Mouse (Mus musculus) thymus, postnatal 25 days (tissue): Measurements from ENCODE around the gene Card11.

Experiments
- DNase-seq: peaks from one replicate; pipeline ENCODE4 v3.0.0; 2022

The Card11 gene

DNA sequence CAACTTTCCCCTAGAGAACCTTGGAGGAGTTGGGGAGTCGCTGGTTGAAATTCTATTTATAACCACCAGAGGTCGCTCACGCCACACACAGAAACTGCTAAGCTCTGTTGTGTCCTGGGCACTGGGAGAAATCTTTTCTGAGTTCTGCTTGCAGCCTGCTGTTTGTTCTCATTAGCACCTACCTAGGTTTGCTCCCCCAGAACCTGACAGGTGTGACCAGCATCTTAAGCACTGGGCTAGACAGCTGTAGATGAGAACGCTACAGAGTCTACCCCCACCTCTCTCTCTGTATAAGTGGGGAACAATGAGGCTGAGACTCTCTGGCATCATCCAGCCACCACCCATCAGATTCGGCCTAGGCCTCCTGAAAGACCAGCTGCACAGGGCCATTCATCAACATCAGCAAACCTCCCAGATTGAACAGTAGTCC is 153.1 kb downstream of the Card11 start:
- peak; percentile 45 for DNase-seq

GRCm38 (mm10) chr5:140841942-140842341 is 158.4 kb downstream of the Card11 start:
- DNase-seq = no peak

DNA sequence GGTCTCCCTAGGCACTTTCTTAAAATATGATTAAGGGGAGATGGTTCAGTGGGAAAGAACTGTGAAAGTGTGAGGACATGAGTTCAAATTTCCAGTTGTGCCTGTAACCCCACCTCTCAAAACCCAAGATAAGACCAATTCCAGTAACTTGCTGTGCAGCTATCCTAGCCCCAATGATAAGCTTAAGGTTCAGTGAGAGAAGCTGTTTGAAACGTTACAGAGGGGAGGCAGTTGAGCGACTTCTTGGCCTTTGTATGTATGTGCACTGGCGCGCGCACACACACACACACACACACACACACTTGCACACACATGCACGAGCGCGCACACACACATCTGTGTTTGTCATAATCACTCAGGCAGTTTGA is 169.3 kb downstream of the Card11 start:
- DNase-seq = no peak

- DNase-seq = peak; percentile 98
These were observed 169.9 kb downstream of the Card11 start, which contains the start of gene Gna12 for GRCm38 (mm10) chr5:140830314-140831063. Gna12 (minus strand) TSS chr5:140830431.

- peak; percentile 39 for DNase-seq
These were observed 170.5 kb downstream of the Card11 start for GRCm38 (mm10) chr5:140829911-140830294.

GRCm38 (mm10) chr5:140829081-140829910 is 171.1 kb downstream of the Card11 start:
- no peak for DNase-seq

GRCm38 (mm10) chr5:140828363-140828762 is 172.0 kb downstream of the Card11 start:
- no peak for DNase-seq

DNA sequence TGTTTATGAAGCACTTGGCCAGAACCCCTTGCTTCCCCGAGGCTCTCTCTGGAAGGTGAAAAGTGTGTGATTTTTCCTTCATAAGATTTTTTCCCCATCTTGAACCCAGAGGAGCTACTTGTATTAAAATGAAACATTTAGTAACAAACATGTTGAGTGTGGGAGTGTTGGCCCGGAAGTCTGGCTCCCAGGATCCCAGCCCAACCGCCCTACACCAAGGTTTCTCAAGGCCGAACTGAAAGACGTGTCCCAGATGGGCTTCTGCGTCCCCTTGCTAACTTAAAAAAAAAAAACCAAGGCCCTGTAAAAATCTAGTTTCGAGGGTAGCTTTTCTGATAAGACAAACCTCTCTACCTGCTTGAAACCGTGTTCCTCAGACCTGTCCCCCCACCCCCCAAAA is 172.5 kb downstream of the Card11 start:
- no peak for DNase-seq

DNA sequence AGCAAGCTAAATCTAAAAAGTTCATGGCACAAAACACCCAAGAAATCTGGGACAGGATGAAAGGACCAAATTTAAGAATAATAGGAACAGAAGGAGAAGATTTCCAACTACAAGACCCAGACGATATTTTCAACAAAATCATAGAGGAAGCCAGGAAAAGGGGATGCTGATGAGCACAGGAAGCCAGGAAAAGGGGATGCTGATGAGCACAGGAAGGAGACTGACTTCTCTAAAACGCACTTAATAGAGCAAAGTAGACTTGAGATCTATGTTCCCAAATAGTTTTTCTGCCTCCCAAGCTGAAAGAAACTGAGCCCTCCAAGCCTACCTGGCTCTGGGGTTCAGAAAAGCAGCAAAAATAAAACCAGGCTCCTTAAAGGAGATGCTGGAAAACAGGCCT is 173.0 kb downstream of the Card11 start:
- DNase-seq = no peak

DNA sequence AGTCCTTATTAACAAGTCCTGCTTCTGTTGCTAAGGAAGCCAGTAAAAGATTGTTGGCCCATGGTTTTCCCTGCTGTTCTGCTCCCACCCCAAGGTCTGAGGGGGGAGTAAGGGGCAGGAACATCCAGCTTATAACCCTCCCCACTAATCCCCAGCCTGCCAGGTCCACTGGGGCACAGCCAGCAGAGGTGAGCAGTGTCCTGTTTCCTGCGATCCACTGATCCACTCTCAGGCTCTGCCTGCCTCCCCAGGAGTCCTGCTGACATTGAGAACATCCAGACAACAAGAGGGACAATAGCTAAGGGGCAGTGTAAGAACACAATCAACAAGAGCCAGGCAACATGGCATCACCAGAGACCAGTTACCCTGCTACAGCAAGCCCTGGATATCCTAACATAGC is 173.6 kb downstream of the Card11 start:
- no peak for DNase-seq

- DNase-seq = no peak
These were observed 174.3 kb downstream of the Card11 start for GRCm38 (mm10) chr5:140826118-140826517.

GRCm38 (mm10) chr5:140824126-140824525 is 176.3 kb downstream of the Card11 start:
- DNase-seq = no peak

- no peak for DNase-seq
These were observed 177.0 kb downstream of the Card11 start for GRCm38 (mm10) chr5:140823386-140823785.
